Mouse (Mus musculus) R1 (cell line): Measurements from ENCODE around the gene Zfp786.
"Not testable (repeated sequence)": the region's sequence is repeated elsewhere in the genome, so short reads cannot be mapped to it uniquely, and the experiment has no call there.

Experiments used
- DNase-seq: peaks from one replicate; pipeline ENCODE4 v3.0.0-alpha.2; 2018; ENCODE audit warnings: low read depth, low spot score

Gene Zfp786

GRCm38 (mm10) chr6:47830104-47831078 is at the start of gene Zfp786:
Zfp786 (minus strand) TSS chr6:47830867.
- peak; percentile 95 for DNase-seq

DNA sequence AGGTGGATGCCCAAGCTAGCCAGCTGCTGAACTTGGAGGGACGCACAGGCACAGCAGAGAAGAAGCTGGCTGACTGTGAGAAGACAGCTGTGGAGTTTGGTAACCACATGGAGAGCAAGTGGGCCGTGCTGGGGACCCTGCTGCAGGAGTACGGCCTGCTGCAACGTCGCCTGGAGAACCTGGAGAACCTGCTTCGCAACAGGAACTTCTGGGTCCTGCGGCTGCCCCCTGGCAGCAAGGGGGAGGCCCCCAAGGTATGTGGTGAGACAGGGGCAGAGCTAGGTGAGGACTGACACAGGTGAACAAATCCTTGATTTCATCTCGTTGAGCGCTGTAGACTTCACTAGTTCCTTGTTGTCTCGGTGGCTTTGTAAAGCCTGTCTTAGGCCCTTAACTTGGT is 49.5 kb upstream of the Zfp786 start:
- no peak for DNase-seq

DNA sequence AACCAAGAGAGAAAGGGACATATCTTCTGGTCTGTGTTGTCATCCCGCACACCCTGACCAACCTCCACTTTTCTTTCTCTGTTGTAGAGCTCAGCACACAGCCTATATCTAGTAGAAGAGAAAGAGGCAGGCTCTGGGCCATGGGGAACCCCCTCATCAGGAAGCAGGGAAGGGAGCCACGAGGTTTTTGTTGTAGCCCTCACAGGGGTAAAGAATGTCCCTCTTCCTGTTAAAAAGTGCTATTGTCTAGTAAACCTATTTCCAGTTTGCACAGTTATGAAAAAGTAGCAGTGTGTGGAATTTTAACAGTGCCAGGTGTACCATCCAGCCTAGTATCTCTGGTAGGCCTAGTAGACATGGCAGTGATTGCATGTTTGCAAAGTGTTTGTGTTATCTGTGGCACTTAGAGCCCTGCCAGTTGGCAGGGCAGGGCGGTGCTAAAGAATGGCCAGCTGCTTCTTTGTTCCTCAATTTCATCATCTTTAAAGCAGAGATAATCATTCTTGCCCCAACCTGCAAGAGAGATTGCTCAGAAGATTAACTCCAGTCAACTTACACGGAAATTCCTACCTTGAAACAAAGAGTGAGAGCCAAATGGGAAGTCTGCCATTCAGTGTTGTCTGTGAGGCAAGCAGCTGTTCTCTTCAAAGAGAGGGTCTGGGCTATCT is 48.5 kb upstream of the Zfp786 start:
- DNase-seq = no peak

DNA sequence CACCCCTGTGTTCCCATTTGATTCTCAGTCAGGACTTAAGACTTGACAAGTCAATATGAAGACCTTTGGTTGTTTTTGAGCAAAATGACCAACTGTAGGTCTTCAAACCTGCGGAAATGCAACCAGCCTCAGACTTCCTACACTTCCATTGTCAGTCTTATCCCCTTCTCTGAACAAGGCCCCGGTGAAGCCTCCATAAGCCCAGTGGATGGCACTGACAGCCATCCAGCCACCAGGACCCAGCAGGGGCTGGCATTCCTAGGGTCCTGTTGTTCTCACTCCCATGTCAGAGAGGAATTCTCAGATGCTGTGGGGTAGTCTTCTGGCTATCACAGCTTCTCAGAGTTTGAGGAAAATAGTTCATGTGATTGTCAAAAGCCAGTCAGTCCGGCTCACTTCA is 47.9 kb upstream of the Zfp786 start:
- DNase-seq = no peak

DNA sequence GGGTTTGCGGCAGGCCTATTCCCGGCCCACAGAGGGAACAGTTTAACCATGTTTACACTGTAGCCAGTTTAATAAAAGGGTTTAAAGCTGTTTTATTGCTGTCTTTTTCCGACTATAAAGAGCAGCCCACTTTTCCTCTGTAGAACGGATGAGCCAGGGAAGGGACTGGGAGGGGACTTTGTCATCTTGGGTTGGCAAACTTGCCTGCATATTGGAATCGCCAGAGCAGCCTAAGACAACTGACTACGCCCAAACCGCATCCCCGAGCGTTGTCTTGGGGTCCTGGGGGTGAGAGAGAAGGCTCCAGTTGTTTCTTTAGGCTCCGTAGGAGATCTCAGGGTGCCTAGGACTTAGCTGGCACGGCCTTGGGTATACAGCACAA is 47.5 kb upstream of the Zfp786 start:
- DNase-seq = peak; percentile 39

DNA sequence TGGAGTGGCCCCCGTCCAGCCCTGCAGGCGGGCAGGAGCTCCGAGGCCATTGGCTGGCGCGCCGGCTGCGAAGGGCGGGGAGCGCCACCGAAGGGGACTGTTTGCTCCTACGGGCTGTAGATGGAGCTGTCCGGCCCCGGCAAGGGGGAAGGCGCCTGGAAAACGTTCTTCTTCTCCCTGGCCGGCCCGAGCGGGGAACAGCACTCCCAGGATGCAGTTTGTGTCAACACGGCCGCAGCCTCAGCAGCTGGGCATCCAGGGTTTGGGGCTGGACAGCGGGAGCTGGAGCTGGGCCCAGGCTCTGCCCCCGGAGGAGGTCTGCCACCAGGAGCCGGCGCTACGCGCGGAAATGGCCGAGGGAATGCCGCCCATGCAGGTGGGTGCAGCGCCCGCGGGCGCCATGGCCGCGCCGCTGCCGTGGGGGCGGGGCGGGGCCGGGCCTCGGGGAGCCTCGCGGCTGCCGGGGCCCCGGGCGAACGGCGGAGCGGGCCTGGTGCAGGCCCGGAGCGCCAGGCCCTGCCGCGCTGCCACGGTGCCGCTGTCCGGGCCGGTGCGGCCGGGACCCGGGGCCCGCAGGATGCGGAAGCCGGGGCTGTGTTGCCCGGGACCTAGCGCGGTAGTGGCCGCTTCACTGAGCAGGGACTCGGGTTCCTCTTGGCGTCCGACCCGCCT is 46.9 kb upstream of the Zfp786 start:
- peak; percentile 90 for DNase-seq

DNA sequence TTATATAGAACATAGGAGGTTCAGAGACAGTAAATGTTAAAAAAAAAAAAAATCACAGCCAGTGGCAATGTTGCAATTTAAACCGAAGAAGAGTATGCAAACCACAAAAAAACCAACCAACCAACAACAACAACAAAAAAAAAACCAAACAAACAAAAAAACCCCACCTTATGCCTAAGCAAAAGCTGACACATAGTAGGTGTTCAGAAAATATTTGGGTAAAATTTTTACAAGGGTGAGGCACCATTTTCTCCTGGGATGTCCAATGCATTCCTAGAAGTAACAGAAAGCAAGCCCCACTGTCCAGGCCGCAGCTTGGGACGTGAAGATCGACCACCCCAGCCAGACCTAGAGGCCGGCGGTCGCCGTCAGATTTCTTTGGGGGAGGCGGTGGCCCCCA is 46.4 kb upstream of the Zfp786 start, which contains the start of gene Zfp282:
Gene Zfp282, plus strand, starts transcription at position 147 of the 400 bp plus-strand sequence.
- no peak for DNase-seq

DNA sequence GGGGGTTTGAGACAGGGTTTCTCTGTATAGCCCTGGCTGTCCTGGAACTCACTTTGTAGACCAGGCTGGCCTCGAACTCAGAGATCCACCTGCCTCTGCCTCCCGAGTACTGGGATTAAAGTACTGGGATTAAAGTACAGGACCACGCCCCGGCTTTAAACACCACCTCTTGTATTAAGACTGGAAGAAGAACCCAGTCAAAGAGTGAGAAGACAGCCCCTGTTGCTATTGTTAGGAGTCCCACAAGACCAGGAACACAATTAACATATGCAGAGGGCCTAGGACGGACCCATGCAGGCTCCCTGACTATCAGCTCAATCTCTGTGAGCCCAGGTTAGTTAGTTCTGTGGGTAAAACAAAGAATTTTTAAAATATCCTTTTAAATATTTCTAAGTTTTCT is 41.6 kb upstream of the Zfp786 start:
- peak; percentile 61 for DNase-seq

DNA sequence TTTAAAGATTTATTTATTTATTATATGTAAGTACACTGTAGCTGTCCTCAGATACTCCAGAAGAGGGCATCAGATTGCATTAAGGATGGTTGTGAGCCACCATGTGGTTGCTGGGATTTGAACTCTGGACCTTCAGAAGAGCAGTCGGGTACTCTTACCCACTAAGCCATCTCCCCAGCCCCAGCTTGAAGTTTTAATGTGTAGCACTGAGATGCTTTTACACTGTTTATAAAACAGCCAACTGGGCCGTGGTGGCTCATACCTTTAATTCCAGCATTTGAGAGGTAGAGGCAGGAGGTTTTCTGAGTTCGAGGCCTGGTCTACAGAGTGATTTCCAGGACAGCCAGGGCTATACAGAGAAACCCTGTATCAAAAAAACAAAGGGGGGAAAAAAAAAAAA is 27.1 kb upstream of the Zfp786 start:
- not testable (repeated sequence) for DNase-seq

GRCm38 (mm10) chr6:47857241-47857640 is 26.6 kb upstream of the Zfp786 start:
- DNase-seq = no peak

- no peak for DNase-seq
Measured at GRCm38 (mm10) chr6:47845779-47846178, 15.1 kb upstream of the Zfp786 start.

GRCm38 (mm10) chr6:47842337-47842736 is 11.7 kb upstream of the Zfp786 start:
- no peak for DNase-seq

DNA sequence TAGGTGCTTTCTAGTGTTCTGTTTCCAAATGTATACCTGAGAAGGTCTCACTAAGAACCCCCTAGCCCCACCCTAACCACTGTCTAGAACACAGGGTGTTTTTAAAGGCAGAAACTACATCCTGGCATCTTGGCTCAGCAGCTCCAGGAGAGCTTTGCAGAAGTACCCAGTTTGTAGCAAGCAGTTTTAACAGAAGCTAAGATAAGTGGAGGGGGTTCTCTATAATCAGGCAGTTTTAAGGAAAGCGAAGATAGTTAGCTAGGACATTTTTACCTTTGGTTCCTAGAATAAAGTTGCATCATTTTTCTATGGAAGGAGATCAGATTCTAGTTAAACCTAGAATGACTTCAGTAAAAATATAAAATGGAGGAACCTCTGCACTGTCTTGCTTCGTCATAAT is 11.2 kb upstream of the Zfp786 start:
- no peak for DNase-seq

- DNase-seq = no peak
Measured at GRCm38 (mm10) chr6:47841077-47841476, 10.4 kb upstream of the Zfp786 start.

DNA sequence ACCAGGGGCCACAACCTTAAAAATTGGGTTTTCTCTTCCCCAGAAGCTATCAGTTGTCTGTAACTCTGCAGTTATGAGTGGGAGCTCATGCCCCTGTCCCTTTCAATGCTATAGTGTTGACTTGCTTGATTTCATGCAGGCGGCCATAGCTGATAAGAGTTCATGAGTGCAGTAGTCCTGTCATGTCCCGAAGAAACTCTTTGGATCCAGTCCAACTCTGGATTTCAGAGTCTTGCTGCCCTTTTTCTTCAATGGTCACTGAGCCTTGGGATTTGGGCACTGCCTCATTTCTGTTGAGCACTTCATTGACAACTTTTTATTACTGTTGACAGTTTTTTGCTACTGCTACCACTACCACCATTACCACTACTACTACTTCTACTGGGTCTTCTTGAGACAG is 7.0 kb upstream of the Zfp786 start:
- DNase-seq = no peak

GRCm38 (mm10) chr6:47835984-47836521 is 5.4 kb upstream of the Zfp786 start:
- DNase-seq = peak; percentile 67

DNA sequence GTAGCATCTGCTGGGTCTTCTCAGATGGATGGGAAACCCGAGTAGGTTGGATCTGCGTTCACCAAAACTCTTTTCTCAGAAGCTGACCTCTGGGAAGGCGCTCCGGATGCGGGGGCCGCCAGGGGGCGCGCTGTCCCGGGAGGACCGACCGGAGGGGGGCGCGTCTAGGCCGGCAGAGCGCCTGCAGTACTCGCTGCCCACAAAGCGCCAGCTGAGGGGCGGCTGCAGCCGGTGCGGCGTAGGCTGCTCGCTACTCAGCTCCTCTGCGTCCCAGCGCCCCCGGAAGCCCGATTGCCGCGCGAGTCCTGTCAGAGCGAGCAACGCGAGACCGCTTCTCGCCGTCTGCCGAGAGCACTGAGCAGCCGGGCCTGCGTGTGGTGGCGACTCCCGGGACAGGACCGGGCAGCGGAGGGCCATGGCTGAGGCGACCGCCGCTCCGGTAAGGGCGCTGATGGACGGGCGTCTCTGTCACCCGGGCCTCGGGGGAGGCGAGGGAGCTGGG is 4.9 kb upstream of the Zfp786 start, which contains the start of gene Zfp398:
Gene Zfp398, plus strand, starts transcription at position 180 of the 502 bp plus-strand sequence.
- peak; percentile 92 for DNase-seq

DNA sequence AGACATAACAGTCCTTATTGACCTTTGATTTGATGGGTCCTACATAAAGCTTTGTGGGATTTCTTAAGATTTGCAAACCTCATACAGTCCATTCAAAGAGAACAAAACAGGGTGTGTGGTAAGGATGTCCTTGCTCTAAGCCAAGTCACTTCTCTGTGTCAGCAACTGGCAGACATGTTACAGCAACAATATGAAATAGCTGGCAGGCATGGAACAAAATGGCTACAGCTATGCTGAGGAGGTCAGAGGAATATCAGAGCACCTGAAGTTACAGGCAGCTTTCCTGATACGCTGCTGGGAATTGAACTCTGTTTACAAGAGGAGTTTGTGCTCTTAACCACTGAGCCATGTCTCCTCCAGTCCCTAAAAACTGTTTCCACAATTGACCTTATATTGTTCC is 1.6 kb upstream of the Zfp786 start:
- no peak for DNase-seq

DNA sequence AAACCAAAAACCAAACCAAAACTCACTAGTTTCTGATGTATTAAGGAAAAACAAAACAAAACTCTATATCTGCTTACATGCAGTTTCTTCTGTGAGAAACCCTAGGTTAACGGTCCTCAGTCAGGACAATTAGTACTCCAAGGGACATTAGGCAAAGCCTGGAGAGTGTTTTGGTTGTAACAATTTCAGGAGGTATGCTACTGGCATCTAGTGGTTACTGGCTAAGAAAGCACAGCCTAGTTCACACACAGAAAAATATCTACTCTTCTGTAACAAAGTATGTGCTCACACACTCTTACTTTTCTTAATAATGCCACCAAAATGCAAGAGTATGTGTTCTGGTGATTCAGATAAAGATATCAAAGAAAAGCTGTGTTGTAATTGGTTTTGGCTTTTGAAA is 1.7 kb downstream of the Zfp786 start:
- DNase-seq = no peak

- no peak for DNase-seq
Measured at GRCm38 (mm10) chr6:47827462-47827861, 3.2 kb downstream of the Zfp786 start.

DNA sequence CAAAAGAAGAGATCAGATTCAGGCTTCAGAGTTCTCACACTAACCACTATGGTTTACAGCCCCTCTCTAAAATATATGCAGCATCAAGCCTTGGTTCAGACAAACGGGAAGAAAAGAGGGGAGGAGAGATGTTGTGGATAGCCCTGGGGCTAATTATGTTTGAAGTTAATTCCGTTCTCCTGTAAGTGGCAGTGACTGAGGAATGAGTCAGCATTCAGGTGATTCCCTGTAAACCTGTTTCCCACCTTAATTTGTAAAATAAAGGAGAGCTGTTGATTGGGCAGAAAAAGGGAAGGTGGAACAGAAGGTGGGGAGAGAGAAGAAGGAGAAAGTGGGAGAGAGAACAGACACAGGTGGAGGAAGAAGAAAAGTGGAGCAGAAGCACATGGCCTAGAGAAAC is 6.4 kb downstream of the Zfp786 start:
- peak; percentile 71 for DNase-seq

DNA sequence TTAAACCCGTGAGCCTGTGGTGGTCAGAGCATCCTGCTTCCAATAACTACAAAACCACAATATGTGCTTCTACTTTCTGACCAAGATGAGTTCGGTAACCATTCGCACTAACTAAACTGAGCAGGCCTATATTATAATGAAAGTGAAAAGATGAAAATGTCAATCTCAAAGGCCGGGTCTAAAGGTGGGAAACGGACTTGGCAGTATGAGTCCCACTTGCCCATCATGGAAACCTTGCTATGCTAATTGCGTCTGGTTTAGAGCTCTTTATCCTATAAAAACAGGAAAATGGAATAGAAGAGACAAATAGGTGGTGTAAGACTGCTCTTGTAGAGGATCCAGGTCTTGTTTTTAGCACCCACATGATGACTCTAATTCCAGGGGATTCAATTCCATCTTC is 8.9 kb downstream of the Zfp786 start:
- DNase-seq = no peak
